Mouse (Mus musculus): ENCODE results near the gene Sstr2. TPM values are rescaled to one million over a fixed set of nuclear protein-coding genes. Genes with fewer than 3 reads are reported as not detected.

The Sstr2 gene
- total RNA-seq (2021), result not detected

- intact Hi-C loops (cut with DNase I), result loop anchor here (5.0 kb wide), 1 partner anchor 442 kb away; no protein-coding TSS in a partner anchor
- peak; percentile 60 to 61 for DNase-seq
Measured at GRCm38 (mm10) chr11:113618672-113619419, at the start of gene Sstr2. TSS of gene Sstr2 (plus strand) at chr11:113619342.

- intact Hi-C loops (cut with DNase I), result no loop called here
- no peak for DNase-seq
Measured at GRCm38 (mm10) chr11:113571616-113572015, 47.5 kb upstream of the Sstr2 start.

- intact Hi-C loops (cut with DNase I), result no loop called here
- no peak for DNase-seq
Measured at GRCm38 (mm10) chr11:113572641-113573040, 46.5 kb upstream of the Sstr2 start.

- intact Hi-C loops (cut with DNase I), result no loop called here
- no peak for DNase-seq
Measured at GRCm38 (mm10) chr11:113577221-113577620, 41.9 kb upstream of the Sstr2 start.

GRCm38 (mm10) chr11:113583879-113584661 lies 35.1 kb upstream of the Sstr2 start:
- DNase-seq, result peak; percentile 8 to 18

GRCm38 (mm10) chr11:113586423-113586822 lies 32.7 kb upstream of the Sstr2 start:
- DNase-seq, result no peak
- intact Hi-C loops (cut with DNase I), result no loop called here

More at GRCm38 (mm10) chr11:113583879-113584661, 35.1 kb upstream of the Sstr2 start:
- intact Hi-C loops (cut with DNase I), result no loop called here

- no peak for DNase-seq
- intact Hi-C loops (cut with DNase I), result no loop called here
Measured at GRCm38 (mm10) chr11:113588936-113589335, 30.2 kb upstream of the Sstr2 start.

- intact Hi-C loops (cut with DNase I), result no loop called here
- DNase-seq, result no peak
Measured at GRCm38 (mm10) chr11:113595144-113595543, 24.0 kb upstream of the Sstr2 start.

GRCm38 (mm10) chr11:113597632-113598031 lies 21.5 kb upstream of the Sstr2 start:
- intact Hi-C loops (cut with DNase I), result no loop called here

GRCm38 (mm10) chr11:113600526-113601245 lies 18.5 kb upstream of the Sstr2 start:
- intact Hi-C loops (cut with DNase I), result no loop called here

More at GRCm38 (mm10) chr11:113597632-113598031, 21.5 kb upstream of the Sstr2 start:
- DNase-seq, result no peak

GRCm38 (mm10) chr11:113601616-113602343 lies 17.4 kb upstream of the Sstr2 start:
- DNase-seq, result no peak
- intact Hi-C loops (cut with DNase I), result no loop called here

More at GRCm38 (mm10) chr11:113600526-113601245, 18.5 kb upstream of the Sstr2 start:
- no peak for DNase-seq

GRCm38 (mm10) chr11:113607556-113607955 lies 11.6 kb upstream of the Sstr2 start:
- intact Hi-C loops (cut with DNase I), result no loop called here
- no peak for DNase-seq

GRCm38 (mm10) chr11:113609581-113609980 lies 9.6 kb upstream of the Sstr2 start:
- intact Hi-C loops (cut with DNase I), result no loop called here
- DNase-seq, result no peak

GRCm38 (mm10) chr11:113610266-113610665 lies 8.9 kb upstream of the Sstr2 start:
- intact Hi-C loops (cut with DNase I), result no loop called here
- DNase-seq, result peak in 1 of 2 experiments; percentile 38

- DNase-seq, result no peak
- intact Hi-C loops (cut with DNase I), result no loop called here
Measured at GRCm38 (mm10) chr11:113611112-113611646, 8.0 kb upstream of the Sstr2 start.

GRCm38 (mm10) chr11:113611664-113612611 lies 7.2 kb upstream of the Sstr2 start:
- DNase-seq, result peak; percentile 35 to 58
- intact Hi-C loops (cut with DNase I), result no loop called here

GRCm38 (mm10) chr11:113614476-113614875 lies 4.7 kb upstream of the Sstr2 start:
- intact Hi-C loops (cut with DNase I), result no loop called here
- DNase-seq, result no peak

- intact Hi-C loops (cut with DNase I), result loop anchor here (2.0 to 5.0 kb wide), 2 partner anchors 321 to 440 kb away; no protein-coding TSS in a partner anchor
- peak; percentile 59 to 82 for DNase-seq
Measured at GRCm38 (mm10) chr11:113617132-113617911, 1.8 kb upstream of the Sstr2 start.

All from heart, postnatal 10 days (tissue).